Mouse (Mus musculus): ENCODE measurements around the gene Lin7b.

DNA sequence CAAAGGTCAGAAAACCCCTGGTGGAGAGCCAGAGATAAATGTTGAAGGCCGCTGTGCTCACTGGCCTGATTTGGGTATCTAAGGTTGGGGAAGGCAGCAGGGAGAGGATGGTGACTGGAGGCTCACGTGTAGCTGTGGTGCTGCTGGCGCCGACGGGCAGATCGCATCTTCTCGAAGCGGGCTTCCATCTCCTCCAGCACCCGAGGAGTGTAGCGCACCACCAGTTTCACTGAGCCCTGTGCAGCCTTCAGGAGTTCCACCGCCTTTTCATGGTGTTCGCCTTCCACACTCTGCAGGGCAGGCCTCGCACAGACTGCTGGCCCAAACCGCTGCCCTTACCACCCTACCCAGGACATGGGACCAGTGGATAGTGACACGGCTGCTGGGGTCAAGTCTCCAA is 2.2 kb downstream of the Lin7b start:
- TF ChIP-seq GATA1 (IDR thresholded peaks at IDR 0.05; ENCODE audit: low read length) (no peak), TAL1 (IDR thresholded peaks at IDR 0.05; ENCODE audit: low read length) (no peak)
